Mouse (Mus musculus) frontal cortex, adult (tissue): ENCODE data around the gene Fstl4.

Experiments
- ATAC-seq: cut with Nextera tagmentation; 2 replicates; pipeline ENCODE4 v1.9.2; 2017; ENCODE audit warnings: mild to moderate bottlenecking, moderate library complexity, mixed read lengths; ENCODE audit not compliant: low TSS enrichment

The Fstl4 gene

GRCm38 (mm10) chr11:52767921-52768320, 3.5 kb downstream of the Fstl4 start:
- ATAC-seq, result no peak

- ATAC-seq, result peak; percentile 72; the same call in 1 of the 2 replicates
These were observed 8.6 kb downstream of the Fstl4 start for GRCm38 (mm10) chr11:52773073-52773472.

GRCm38 (mm10) chr11:52775291-52775690, 10.9 kb downstream of the Fstl4 start:
- no peak for ATAC-seq

GRCm38 (mm10) chr11:52782426-52782825, 18.0 kb downstream of the Fstl4 start:
- no peak for ATAC-seq

GRCm38 (mm10) chr11:52794331-52794730, 29.9 kb downstream of the Fstl4 start:
- peak; percentile 98 for ATAC-seq

GRCm38 (mm10) chr11:52809542-52809941, 45.1 kb downstream of the Fstl4 start:
- no peak for ATAC-seq

GRCm38 (mm10) chr11:52816004-52816403, 51.6 kb downstream of the Fstl4 start:
- peak; percentile 69; the same call in 1 of the 2 replicates for ATAC-seq

- no peak for ATAC-seq
These were observed 56.0 kb downstream of the Fstl4 start for GRCm38 (mm10) chr11:52820336-52820905.

GRCm38 (mm10) chr11:52826591-52826990, 62.2 kb downstream of the Fstl4 start:
- no peak for ATAC-seq

- ATAC-seq, result no peak
These were observed 67.3 kb downstream of the Fstl4 start for GRCm38 (mm10) chr11:52831631-52832310.

GRCm38 (mm10) chr11:52832311-52832675, 67.9 kb downstream of the Fstl4 start:
- no peak for ATAC-seq

GRCm38 (mm10) chr11:52848691-52849090, 84.3 kb downstream of the Fstl4 start:
- ATAC-seq, result no peak

- ATAC-seq, result peak; percentile 76
These were observed 85.6 kb downstream of the Fstl4 start for GRCm38 (mm10) chr11:52850071-52850470.

GRCm38 (mm10) chr11:52872846-52873512, 108.5 kb downstream of the Fstl4 start:
- peak; percentile 24; the same call in 1 of the 2 replicates for ATAC-seq

GRCm38 (mm10) chr11:52875916-52876765, 111.7 kb downstream of the Fstl4 start:
- peak; percentile 58 for ATAC-seq

- no peak for ATAC-seq
These were observed 113.2 kb downstream of the Fstl4 start for GRCm38 (mm10) chr11:52877662-52878061.

GRCm38 (mm10) chr11:52879958-52880357, 115.5 kb downstream of the Fstl4 start:
- no peak for ATAC-seq

GRCm38 (mm10) chr11:52886559-52887303, 122.3 kb downstream of the Fstl4 start:
- ATAC-seq, result no peak

- peak; percentile 60 for ATAC-seq
These were observed 123.7 kb downstream of the Fstl4 start for GRCm38 (mm10) chr11:52888150-52888549.

GRCm38 (mm10) chr11:52889527-52889926, 125.1 kb downstream of the Fstl4 start:
- ATAC-seq, result peak; percentile 53

- peak; percentile 50 for ATAC-seq
These were observed 125.7 kb downstream of the Fstl4 start for GRCm38 (mm10) chr11:52890156-52890555.
